Mouse (Mus musculus): Measurements from ENCODE around the gene Pde5a.

Gene Pde5a

DNA sequence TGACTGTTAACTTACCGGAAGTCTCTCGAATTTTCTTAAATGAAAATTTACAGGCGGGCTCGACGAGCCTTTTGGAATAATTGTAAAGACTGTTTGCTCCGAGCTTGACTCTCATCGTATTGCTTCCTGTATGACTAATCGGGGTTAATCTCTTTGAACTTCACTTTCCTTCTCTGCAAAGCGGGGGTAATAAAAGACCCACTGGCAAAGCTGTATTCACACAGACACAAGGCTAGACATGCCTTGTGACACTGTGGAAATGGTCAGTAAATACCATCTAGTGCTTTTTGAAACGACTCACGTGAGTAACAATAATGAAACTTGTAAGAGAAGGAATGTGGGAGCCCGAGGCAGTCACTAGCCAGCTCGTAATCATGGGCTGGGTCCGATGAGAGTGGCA lies 35.0 kb downstream of the Pde5a start:
- in situ Hi-C loops (cut with MboI, MseI): no loop called here

DNA sequence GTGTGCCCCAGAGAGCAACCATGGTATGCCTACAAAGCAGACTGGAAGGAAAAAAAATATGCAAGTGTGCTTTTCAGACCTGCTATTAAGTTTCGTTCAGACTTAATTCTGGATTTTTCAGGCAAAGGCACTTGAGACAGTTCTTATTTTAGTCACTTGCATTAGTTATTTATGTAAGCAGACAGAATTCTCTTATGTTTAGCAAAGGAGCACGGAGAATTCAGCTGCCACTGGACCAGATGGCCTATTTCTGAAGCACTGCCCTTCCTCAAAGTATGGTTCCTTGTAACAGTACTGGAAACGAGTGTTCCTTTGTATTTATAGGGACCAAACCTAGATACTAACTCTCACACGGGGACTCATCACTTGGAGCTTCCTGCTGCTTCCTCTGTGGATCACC lies 38.2 kb downstream of the Pde5a start:
- in situ Hi-C loops (cut with MboI, MseI): no loop called here

DNA sequence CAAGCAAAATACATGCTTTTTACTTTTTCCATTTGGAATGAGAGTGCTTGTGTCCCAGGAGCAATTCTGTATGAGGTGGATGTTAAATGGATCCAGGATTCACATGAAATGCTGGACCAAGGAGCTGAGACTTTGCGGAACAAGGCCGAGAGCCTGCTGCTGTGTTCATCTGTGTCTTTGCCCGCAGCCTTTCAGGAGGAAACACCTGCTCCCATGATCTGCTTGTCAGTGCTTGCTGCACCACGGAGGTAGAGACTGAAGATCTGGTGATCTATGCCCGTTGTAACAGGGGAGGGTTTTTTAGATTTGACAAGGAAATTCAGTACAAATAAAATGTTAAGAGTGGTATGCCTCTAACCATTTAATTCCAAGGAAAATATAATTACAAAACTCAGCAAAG lies 39.1 kb downstream of the Pde5a start:
- in situ Hi-C loops (cut with MboI, MseI): no loop called here

DNA sequence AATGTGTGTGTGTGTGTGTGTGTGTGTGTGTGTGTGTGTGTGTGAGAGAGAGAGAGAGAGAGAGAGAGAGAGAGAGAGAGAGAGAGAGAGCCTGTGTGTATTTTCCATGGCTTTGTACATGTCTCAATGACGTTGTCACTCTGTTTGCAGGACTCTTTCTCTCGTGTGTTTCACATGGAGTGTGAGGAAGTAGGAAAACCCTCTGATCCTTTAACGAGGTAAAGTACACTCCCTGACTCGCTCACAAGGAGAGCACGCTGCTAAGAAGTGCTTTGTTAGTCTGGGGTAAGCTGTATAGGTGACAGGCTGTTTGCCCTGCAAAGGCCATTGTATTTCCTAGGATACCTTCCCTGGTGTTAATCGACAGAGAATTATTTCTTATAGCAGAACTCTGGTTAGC lies 52.7 kb downstream of the Pde5a start:
- in situ Hi-C loops (cut with MboI, MseI): no loop called here

DNA sequence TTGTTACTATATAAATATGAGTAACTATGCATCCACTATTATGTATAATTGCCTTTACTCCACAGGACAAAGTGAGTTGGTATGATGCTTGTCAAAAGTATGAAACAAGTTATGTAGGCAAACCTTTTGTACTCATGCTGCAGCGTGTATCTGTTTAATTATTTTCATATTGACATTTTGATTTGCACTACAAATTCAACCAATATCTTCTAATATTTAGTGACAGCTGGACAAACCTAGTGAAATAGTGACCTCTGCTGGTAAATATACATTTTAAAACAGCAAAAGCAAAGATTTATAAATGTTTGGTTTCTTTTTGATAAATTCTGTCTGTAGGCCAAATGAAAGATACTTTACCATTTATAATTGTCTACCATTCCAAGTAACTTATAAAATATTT lies 55.5 kb downstream of the Pde5a start:
- in situ Hi-C loops (cut with MboI, MseI): no loop called here

DNA sequence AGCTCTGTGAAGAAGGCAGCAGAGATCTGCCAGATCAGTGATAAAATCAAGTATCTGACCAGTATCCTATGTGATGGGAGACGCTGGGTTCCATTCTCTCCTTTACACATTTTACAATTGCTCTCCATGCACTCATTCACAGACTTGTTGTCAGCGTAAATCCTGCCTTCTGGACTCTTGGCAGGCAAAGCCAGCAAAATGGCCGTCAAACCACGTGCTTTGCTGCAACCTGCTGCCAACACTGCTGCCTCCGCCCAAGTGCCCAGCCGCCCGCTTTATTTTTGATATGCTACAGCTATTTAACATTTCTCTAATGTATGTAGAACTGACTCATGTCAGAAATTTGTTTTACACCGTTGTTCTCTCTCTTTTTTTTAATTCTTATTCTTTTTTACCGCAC lies 59.6 kb downstream of the Pde5a start:
- in situ Hi-C loops (cut with MboI, MseI): loop anchor here in 1 of 2 experiments (5.0 kb wide), 1 partner anchor 146 kb away; no protein-coding TSS in a partner anchor

DNA sequence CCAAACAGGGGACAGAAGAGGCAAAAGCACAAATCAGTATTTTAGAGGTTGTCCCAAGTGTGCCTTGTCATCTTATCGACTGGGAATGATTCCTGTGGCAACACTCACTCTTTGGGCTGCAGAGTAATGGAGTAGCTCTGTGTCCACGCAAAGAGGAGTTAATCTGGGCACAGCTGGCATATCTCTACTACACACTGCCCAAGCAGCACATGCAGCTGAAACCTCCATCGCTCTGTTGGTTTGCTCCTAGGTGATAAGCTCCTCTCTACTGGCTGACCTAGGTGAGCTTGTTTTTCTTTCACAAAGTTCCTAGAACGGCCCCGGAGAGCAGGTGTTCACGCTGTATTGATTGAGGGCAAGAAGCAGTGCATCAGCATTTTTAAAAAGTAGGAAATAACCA lies 60.8 kb downstream of the Pde5a start:
- in situ Hi-C loops (cut with MboI, MseI): loop anchor here in 1 of 2 experiments (5.0 kb wide), 1 partner anchor 147 kb away; no protein-coding TSS in a partner anchor

DNA sequence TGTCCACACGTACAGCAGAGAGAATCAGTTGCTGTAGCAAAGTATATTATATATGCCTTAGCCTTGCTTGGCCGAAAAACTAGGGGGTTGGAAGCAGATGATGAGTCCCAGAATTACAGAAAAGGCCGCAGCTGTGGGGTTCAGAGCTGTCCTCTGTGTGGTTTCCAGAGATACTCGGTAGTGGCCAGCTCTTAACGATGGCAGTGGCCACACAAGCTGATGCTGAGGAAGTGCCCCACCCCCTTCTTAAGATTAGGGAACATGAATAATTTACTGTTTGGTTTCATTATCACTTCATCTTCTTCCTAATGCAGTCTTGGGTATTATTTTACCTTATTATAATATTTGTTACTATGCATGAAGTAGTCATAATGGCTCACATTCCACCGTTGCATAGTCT lies 71.3 kb downstream of the Pde5a start:
- in situ Hi-C loops (cut with MboI, MseI): no loop called here

DNA sequence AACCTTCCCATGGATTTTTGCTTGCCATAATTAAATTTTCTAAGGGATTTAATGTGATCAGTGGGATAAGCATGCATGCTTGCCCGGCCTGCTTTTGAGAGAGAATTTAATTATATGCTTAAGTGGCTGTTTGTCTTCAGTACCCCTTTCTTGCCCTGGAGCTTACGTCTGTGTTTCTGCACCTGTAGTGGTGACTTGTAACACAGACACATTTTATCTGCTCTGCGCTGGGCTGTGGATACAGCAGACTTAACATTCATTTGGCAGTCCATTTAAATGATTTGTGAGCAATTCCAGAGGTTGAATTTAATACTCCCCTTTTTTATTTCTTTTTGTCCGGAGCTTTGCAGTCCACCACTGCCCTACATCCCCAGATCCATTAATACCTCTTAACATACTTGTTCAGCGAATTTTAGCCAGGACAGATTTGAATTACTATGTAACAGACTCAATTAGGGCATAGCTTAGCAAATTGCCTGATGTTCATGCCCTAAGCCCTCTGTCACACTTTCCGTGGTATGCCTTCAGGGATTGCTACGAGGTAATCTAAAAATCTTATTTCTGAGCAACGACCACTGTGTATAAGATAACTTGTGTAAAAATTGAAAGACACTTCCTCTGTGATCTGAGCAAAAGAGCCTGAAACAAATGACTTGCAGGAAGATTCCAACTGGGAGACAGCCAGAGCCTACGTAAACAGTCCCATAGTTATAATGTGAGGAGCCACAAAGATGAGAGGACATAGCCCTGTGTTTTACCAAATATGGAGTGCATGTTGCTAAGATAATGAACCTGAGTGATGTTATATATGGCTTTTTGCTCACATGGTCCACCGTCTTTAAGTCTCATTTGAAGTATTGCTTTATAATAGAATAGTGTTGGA lies 72.0 kb downstream of the Pde5a start:
- in situ Hi-C loops (cut with MboI, MseI): no loop called here

DNA sequence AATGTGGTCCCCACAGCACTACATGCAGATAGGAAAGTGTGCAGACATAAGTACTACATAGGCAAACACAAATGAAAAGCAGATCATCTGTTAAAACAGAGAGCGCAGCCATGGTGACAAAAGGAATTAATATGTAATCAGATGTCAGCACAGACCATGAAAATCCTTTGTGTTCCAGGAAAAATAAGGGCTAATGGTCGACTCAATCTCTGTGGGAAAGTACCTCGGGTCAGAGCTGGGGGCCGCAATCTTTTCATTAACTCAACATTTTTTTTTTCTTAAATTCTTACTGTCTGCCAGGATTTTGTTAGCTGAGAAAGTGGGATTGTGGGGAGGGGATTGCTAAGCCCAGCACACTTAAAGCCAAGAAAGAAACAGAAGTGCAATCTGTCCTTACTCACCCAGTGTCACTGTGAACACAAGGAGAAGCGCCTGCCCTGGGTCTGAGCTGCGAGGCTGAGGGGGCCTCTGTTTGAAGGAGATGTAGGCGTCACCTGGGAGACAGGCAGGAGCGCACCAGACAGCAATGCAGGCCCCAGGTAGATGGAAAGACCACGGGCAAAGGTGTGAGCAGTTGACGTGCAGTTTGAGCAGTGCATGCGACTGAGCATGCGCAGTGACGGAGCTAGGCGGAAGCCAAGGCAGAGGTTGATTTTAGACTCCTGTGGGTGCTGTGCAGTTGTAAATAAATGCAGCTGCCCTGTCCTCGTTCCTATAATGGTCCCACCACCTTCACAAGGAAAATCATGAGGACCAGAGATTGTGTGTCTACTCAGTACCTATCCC lies 72.9 kb downstream of the Pde5a start:
- in situ Hi-C loops (cut with MboI, MseI): no loop called here

DNA sequence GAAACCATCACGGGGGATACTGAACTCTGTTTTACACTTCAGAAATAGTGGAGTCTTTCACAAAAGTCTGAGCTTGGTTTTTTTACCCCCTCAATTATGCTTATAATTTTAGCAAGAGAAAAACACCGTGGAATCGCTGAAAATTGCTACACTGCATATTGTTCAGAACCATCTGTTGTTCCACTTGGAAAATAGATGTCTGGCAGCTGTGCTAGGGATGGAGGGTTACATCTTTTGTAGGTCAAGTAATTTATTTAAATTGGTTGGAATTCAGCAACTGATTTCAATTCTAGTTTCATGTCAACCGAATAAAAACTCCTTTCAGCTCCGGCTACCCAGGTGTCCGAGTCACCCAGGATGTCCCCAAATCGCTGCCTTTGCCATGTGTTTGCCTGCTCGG lies 78.6 kb downstream of the Pde5a start:
- in situ Hi-C loops (cut with MboI, MseI): no loop called here

DNA sequence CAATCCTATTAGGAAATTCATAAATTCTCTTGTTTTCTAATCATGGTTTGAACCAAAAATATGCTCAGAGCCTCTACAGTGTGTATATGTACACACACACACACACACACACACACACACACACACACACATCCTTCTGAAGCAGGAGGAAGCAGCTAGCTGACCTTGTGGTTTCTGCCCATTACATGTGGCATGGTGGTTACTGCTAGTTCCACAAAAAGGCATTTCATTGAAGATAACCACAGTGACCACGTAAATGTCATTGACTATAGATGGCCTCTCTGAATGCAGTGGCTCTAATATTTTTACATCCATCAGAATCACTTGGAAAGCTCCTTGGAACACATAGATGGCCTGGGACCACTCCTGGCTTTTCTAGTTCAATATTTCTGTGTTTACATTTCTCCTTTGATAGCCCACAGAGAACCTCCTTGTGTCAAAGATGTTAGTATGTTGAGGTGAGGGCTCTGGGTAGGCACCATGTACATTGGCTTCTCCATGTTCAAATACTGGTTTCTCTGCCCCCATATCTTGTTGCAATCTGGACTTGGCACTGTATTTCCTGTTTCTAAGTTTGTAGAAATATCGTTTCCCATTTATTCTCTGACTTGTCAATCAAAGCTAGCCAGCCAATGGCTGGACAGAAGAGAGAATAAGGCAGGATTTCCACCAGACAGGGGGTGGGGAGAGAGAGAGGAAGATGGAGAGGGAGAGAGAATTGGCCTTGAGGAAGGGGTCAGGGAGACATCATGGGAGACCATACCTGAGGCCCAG lies 81.5 kb downstream of the Pde5a start:
- in situ Hi-C loops (cut with MboI, MseI): no loop called here

DNA sequence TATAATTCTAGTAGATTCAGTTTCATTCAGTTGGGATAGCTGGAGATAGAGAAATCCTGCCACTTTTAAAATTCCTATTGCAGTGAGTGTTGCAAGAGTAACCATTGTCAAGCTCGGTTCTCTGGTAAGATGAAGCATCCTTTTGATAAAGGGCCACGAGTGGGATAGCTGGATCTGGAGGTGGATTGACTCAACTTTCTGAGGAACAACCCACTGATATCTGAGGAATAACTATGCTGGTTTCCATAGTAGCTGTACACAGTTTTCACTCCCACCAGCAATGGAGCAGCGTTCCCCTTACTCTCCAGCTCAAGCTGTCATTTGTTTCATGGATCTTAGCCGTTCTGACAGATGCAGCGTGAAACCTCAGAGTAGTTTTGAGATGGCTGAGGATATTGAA lies 82.2 kb downstream of the Pde5a start:
- in situ Hi-C loops (cut with MboI, MseI): no loop called here

DNA sequence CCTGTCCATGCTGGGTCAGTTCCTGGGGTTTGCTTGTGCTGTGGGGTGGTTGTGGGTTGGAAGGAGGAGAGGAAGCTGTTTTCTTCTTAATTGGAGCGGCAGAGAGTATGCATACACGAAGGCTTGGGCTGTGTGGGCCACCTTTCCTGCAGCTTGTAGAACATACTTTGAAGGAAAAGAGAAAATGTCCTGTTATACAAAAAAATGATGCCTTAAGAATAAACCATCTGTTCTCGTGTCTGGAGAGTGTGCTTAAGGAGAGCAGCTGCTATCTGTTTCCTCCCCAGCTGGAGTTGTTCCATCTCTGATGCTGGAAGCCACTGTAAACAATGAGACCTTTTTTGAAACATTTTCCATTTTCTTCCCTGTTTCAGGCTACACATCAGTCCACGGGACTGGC lies 85.8 kb downstream of the Pde5a start:
- in situ Hi-C loops (cut with MboI, MseI): no loop called here

DNA sequence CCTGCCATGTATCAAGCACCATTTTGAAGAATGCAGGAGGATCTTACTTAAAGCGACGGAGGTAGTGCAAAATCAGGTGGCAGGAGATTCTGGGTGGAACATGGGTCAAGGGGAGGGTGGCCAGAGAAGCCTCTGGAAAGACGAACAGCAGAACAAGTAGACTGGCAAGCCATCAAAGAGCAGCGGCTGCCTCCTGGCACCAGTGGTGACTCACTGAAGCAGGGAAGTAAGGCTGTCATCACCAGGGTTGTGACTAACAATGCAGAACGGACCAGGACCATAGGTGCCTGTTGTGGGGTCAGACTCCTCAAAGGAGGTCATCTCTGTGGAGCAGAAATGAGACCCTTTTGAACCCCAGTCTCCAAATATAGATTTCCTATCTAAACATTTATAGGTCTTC lies 89.5 kb downstream of the Pde5a start:
- in situ Hi-C loops (cut with MboI, MseI): no loop called here

DNA sequence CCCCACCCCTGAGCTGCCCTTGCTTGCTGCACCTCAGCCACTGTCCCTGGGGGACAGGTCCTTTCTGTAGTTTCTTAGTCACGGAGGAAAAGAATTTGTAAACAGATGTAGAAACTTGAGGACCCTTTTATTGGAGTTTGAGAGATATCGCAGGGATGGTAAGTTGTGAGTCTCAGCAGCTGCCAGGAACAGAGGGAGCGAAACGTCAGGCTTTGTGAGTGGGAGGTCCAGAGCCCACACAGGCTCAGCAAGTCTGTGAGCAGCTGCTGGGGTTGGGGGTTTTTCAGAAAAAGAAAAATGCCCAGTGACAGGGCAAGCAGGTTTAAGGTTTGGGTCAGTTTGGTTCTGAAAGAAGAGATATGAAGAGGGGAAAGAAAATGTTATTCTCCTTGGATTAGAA lies 92.0 kb downstream of the Pde5a start:
- in situ Hi-C loops (cut with MboI, MseI): no loop called here

DNA sequence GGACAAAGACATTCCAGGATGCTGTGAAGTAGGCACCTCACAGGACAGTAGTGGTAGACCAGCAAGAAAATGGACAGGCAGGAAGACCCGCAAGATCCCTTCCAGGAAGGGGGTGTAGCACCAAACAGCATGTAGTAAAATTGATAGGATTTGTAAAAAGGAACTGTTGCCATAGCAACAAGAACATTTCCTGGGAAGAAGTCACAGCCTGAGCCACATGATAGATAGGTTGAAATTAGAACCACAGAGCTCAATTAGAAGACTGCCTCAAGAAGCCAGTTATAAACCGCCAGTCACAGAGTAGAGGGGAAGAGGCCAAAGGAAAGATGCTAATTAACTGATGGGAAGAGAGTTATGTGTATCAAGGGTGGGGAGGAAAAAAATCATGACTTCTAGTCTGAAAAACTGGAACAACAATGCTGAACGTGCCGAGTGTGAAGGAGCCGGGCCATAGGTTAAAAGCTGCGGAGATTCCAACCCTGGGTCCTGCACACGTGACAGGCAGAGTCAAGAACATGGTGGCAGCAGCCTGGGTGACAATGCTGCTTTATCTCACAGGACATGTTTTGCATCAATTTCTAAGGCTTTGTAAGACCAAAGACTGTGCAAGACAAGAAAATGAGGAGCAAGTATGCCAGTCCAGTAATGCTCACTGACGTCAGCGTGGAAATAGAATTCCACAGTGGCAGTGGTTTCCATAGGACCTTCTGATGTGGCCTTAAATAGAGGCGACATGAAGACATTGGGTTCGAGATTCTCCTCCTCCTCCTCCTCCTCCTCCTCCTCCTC lies 99.7 kb downstream of the Pde5a start:
- in situ Hi-C loops (cut with MboI, MseI): no loop called here

DNA sequence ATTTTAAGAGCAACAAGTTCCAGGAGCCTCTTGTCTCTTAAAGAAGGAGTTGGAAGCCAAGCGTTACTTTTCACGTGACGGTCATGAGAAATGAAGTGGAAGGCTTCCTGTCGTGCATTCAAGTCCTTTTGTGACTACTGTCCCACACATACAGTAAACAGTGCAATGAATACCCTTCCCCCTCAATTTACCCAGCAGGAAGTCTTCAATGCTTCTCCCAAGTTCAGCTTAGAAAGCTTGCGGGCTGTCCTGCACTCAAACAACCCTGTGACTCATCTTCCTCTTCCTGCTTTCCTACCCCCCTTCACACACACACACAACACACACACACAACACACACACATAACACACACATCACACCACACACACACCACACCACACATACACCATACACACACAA lies 105.8 kb downstream of the Pde5a start:
- in situ Hi-C loops (cut with MboI, MseI): loop anchor here in 1 of 2 experiments (10.0 kb wide), 2 partner anchors 620 to 1690 kb away; no protein-coding TSS in a partner anchor

DNA sequence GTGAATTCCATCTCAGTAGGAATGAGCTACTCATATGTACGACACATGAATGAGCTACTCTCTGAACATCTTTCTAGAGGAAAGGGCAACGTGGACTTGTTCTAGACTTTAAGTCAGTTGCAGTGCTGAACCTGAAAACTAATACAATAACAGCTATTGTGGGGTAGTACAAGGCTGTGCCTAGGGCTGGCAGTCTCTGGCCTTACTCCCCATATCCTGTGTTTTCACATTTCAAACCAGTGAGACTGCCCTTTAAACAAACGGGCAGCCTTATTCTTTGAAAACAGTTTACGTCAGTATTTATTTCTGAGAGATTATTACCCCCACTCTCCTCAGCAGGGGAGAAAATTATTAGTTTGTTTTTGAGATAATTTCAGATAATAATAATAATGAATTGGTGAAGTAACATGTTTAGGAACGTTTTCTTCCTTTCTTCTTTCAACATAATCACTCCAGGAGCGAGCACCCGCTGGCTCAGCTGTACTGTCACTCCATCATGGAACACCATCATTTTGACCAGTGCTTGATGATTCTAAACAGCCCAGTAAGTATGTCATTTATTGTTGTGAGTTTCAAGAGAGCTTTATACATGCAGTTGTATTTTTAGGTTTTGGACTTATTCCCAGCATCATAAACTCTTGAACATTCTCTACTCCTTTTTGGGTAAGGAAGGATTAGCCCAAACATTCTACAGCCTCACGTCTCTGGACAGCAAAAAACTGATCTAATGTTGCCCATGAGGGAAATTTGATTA lies 106.5 kb downstream of the Pde5a start:
- in situ Hi-C loops (cut with MboI, MseI): loop anchor here (5.0 to 10.0 kb wide), 3 partner anchors 78 to 1690 kb away; no protein-coding TSS in a partner anchor

DNA sequence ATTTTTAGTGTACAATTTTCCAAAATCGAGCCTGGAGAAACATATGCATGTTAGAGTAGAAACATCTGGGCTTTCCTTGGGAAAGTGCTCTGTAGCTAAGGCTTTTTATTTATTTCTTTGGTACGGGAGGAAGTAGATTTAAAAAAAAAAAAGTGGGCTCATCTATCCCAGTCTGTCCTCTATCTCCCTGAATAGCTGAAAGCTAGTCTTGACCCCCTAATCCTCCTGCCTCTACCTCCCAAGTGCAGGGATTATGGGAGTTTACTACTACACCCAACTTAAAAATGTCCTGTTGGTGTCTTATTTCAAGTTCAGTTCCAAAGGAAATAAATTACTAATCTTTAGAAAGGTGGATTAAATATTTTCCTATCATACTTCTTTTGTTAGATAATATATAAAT lies 108.9 kb downstream of the Pde5a start:
- in situ Hi-C loops (cut with MboI, MseI): loop anchor here (5.0 to 10.0 kb wide), 3 partner anchors 80 to 1693 kb away; no protein-coding TSS in a partner anchor

Data from T-helper 17 cell (primary cell).